Mouse (Mus musculus) C2C12 (cell line): Measurements from ENCODE around the gene Zfp592. TPM values are rescaled to one million over a fixed set of nuclear protein-coding genes. Genes with fewer than 3 reads are reported as not detected.

Experiments used
- H3K27me3 ChIP-seq: one replicate; pipeline ENCODE4 v1.6.1; 2011; ENCODE audit not compliant: control insufficient read depth, insufficient read depth, insufficient read length
- H3K36me3 ChIP-seq: one replicate; pipeline ENCODE4 v1.6.1; 2011; ENCODE audit not compliant: control insufficient read depth, insufficient read depth
- H3K4me3 ChIP-seq: one replicate; pipeline ENCODE4 v1.5.1; 2011; ENCODE audit warnings: mild to moderate bottlenecking, control low read depth; ENCODE audit not compliant: poor library complexity, insufficient read depth, severe bottlenecking
- H3K79me2 ChIP-seq: one replicate; pipeline ENCODE4 v1.6.1; 2011; ENCODE audit not compliant: control insufficient read depth, insufficient read depth
- H3K79me3 ChIP-seq: one replicate; pipeline ENCODE4 v1.6.1; 2011; ENCODE audit warnings: low read depth, control low read depth
- H3ac ChIP-seq: one replicate; pipeline ENCODE3; 2011; ENCODE audit warnings: low read depth; ENCODE audit not compliant: control insufficient read depth, insufficient read length
- CEBPB ChIP-seq: IDR thresholded peaks from one replicate; pipeline ENCODE4 v1.6.1; 2011; ENCODE audit warnings: low read depth, mild to moderate bottlenecking, control low read depth, moderate library complexity
- CTCF ChIP-seq: IDR thresholded peaks from one replicate; pipeline ENCODE4 v1.5.1; 2011; ENCODE audit not compliant: control insufficient read depth, insufficient read depth, insufficient read length
- FOSL1 ChIP-seq: IDR thresholded peaks from one replicate; pipeline ENCODE4 v1.8.0; 2011; ENCODE audit warnings: mild to moderate bottlenecking, low read length; ENCODE audit not compliant: poor library complexity, insufficient read depth, severe bottlenecking
- MAX ChIP-seq: IDR thresholded peaks from one replicate; pipeline ENCODE4 v1.6.1; 2011; ENCODE audit warnings: mild to moderate bottlenecking, control low read depth
- MYOD1 ChIP-seq: IDR thresholded peaks from one replicate; pipeline ENCODE4 v1.6.1; 2011; ENCODE audit warnings: low read depth; ENCODE audit not compliant: control insufficient read depth, insufficient read length
- MYOG ChIP-seq: IDR thresholded peaks from one replicate; pipeline ENCODE4 v1.6.1; 2011; ENCODE audit not compliant: control insufficient read depth, insufficient read length; ENCODE audit errors: extremely low read depth
- USF1 ChIP-seq: IDR thresholded peaks from one replicate; pipeline ENCODE4 v1.6.1; 2011; ENCODE audit warnings: low read depth, mild to moderate bottlenecking, control low read depth, moderate library complexity
- polyA plus RNA-seq: library from polyadenylated mRNA; unstranded; fragments of >200 nt; fragmentation: generic; extraction: Trizol; gene quantifications from one replicate; pipeline ENCODE4 v1.2.1, GENCODE M21; 2012; ENCODE audit warnings: missing spikeins

Zfp592 gene
- polyA plus RNA-seq, 1 experiment: 10.0 TPM

DNA sequence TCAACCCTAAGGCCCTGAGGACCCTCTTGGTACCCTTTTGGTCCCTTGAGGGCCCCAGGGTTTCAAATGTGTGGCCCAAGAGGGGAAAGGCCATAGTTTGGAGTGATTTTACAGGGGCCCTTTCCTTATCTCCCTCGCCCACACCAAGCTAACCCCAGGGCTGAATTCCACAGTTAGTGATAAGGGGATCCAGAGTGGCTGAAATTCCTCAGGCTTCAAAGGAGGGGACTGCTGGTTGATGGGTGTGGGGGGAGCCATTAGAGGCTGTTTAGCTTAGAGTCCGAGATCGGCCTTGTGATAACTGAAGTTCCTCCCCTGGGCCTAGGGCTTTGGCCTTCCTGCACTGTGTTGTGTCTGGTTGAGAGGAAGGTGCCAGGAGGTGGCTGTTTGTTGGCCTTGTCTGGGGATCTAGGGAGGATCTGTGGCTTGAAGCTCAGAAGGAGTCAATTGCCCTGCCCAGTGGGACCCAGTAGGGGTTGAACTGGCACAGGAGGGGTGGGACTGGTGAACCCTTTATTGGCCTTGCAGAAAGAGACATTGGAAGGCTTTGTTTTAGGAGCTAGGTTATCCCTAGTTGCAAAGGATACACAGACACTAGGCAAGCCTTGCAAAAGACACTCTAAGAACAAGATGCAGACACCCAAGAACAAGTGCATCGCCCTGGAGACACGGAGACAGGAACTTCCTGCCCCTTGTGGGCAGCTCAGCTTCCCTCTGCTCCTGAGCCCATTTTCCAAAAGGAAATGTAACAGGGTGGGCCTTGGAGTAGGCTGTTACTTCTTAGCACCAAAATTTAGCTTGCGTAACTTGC lies 64.6 kb downstream of the Zfp592 start:
- H3K79me3 ChIP-seq: no peaks in the 10 kb centered on the region
- H3K79me2 ChIP-seq: no peaks in the 10 kb centered on the region
- no peak overlapping the region for H3ac ChIP-seq
- TF ChIP-seq CTCF: no peak
- no peak for TF ChIP-seq FOSL1
- TF ChIP-seq MAX: no peak
- no peak for TF ChIP-seq MYOG
- no peak for TF ChIP-seq CEBPB
- no peak for TF ChIP-seq MYOD1
- TF ChIP-seq USF1: no peak
- H3K4me3 ChIP-seq: no peak overlapping the region
- H3K36me3 ChIP-seq: no peaks in the 10 kb centered on the region
- peaks cover 1% of the 10 kb centered on the region for H3K27me3 ChIP-seq

DNA sequence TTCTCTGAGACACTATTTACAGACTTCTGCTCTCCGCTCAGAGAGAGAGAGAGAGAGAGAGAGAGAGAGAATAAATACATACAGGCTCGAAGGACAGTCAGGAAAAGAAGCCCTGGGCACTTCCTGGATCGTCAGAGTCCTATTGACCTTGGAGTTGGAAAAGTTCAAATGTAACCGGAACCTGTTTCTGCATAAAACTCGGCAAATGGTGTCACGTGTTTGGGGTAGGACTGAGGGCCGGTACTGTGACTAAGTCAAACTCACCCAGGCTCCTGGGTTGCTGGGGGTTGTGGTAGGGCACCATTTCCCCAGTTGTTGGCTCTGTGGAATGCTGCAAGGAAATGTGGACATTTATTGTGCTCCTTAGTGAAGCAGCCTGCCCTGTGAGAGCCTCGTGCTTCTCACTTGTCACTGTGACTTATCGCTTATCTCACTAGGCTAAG lies 65.3 kb downstream of the Zfp592 start:
- H3K4me3 ChIP-seq: no peak overlapping the region
- no peaks in the 10 kb centered on the region for H3K36me3 ChIP-seq
- H3K27me3 ChIP-seq: peaks cover 6% of the 10 kb centered on the region
- H3K79me2 ChIP-seq: no peaks in the 10 kb centered on the region
- H3K79me3 ChIP-seq: no peaks in the 10 kb centered on the region
- H3ac ChIP-seq: no peak overlapping the region
- TF ChIP-seq MYOD1 (no peak), MAX (no peak)

DNA sequence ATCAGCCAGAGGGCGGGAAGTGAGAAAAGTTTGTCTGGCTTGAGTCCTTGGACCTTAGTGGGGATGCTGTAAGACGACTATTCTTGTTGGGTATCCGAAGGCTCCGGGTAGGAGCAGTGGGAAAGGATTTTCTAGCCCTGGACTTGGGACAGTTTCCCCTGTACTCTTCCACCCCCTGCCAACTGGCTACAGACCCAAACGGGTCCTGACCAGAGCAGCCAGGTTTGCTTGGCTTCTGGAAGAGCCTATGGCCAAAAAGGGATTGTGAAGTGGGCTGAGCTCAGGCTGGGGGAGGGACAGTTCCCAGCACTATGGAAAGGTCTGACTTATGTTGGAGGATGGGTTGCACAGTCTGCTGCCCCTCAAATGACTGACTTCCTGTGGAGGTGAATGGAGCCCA lies 65.9 kb downstream of the Zfp592 start:
- Histone ChIP-seq H3K79me2 (no peaks in the 10 kb centered on the region), H3K27me3 (peaks cover 6% of the 10 kb centered on the region), H3K79me3 (no peaks in the 10 kb centered on the region), H3K4me3 (no peak overlapping the region), H3K36me3 (no peaks in the 10 kb centered on the region), H3ac (no peak overlapping the region)
- TF ChIP-seq MYOD1 (no peak), CTCF (no peak), CEBPB (no peak), FOSL1 (no peak), MYOG (no peak), MAX (no peak), USF1 (no peak)

DNA sequence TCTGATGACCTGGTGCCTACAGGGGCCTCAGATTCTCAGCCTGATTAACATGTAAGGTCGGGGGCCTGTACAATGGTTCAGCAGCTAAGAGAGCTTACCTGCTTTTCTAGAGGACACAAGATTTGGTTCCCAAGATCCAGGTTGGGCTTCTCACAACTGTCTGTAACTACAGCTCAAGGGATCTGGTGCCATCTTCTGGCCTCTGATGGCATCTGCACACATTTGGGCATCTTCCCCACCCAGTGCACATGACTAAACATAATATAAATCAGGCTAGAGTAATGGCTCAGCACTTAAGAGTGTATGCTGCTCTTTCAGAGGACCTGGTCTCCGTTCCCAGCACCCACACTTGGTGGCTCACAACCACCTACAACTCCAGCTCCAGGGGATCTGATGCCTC lies 67.4 kb downstream of the Zfp592 start:
- H3ac ChIP-seq: no peak overlapping the region
- no peaks in the 10 kb centered on the region for H3K79me3 ChIP-seq
- no peaks in the 10 kb centered on the region for H3K36me3 ChIP-seq
- TF ChIP-seq MYOD1: no peak
- peak; percentile 25 for TF ChIP-seq CTCF
- H3K27me3 ChIP-seq: peaks cover 6% of the 10 kb centered on the region
- H3K79me2 ChIP-seq: no peaks in the 10 kb centered on the region
- H3K4me3 ChIP-seq: no peak overlapping the region

DNA sequence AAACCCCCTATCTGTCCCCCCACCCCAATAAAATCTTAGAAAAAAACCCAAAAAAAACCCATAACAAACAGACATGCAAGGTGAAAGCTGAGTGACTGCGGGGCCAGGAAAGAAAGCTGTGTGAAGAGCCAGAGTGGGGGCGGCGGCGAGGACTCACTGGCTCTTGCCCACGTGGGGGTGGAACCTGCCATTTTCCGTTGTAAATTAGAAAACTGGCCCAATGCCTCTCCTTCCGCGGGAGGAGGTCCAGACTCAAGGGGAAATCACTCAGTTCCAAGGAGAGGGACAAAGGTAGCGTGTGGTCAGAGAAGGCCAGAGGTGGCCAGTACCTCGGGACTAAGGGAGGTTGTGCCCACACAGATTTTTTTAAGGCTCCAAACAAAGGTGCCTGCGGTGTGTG lies 68.5 kb downstream of the Zfp592 start:
- Histone ChIP-seq H3K79me2 (no peaks in the 10 kb centered on the region), H3ac (no peak overlapping the region), H3K27me3 (peaks cover 10% of the 10 kb centered on the region), H3K79me3 (no peaks in the 10 kb centered on the region), H3K4me3 (no peak overlapping the region), H3K36me3 (no peaks in the 10 kb centered on the region)
- TF ChIP-seq CTCF (no peak), MYOG (no peak), FOSL1 (no peak), MYOD1 (no peak), CEBPB (no peak), USF1 (no peak), MAX (no peak)

DNA sequence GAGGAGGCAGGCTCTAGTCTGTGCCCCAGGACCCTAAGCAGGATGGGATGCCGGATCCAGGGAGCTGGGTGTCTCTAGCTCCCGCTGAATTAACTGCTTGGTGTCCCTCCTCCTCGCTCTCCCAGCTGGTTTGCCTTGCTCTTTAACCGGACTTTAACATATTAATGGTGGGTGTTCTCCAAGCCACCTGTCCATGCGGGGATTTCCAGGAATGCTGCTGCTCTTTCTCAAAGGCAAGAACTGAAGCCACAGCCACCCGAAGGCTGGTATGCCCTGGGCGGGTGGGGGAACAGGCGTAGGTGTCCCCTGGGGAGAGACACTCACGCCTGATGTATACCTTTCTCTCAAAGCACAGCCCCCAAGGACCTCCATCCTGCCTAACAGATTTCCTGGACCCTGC lies 69.9 kb downstream of the Zfp592 start:
- Histone ChIP-seq H3K4me3 (no peak overlapping the region), H3K36me3 (no peaks in the 10 kb centered on the region), H3K79me2 (no peaks in the 10 kb centered on the region), H3ac (no peak overlapping the region), H3K27me3 (peaks cover 16% of the 10 kb centered on the region), H3K79me3 (no peaks in the 10 kb centered on the region)
- TF ChIP-seq MAX (no peak), FOSL1 (no peak), CEBPB (no peak), MYOG (no peak), USF1 (no peak), CTCF (no peak), MYOD1 (no peak)
